Mouse (Mus musculus) lung, postnatal 0 days (tissue): ENCODE data around the gene Pcca. TPM values are rescaled to one million over a fixed set of nuclear protein-coding genes. Genes with fewer than 3 reads are reported as not detected.

Experiments
- ATAC-seq: fragments of 200-750 bp; cut with Nextera tagmentation; 2 replicates; pipeline ENCODE4 v1.8.0; 2017; ENCODE audit warnings: moderate library complexity
- DNase-seq: peaks from one replicate; pipeline ENCODE4 v3.0.0-alpha.2; 2016; ENCODE audit warnings: low spot score
- H3K27ac ChIP-seq: fragments of 300-500 bp; sonication (generic); 2 replicates; pipeline ENCODE4 v1.5.1; 2014; ENCODE audit warnings: antibody characterized with exemption, mild to moderate bottlenecking, low read length, mixed read lengths
- H3K27me3 ChIP-seq: fragments of 300-500 bp; sonication (generic); replicated peaks from 2 replicates; pipeline ENCODE4 v1.6.1; 2014; ENCODE audit warnings: low read length, mixed read lengths; ENCODE audit not compliant: insufficient read depth
- H3K36me3 ChIP-seq: fragments of 300-500 bp; sonication (generic); 2 replicates; pipeline ENCODE4 v1.6.1; 2014; ENCODE audit warnings: low read length, mixed read lengths; ENCODE audit not compliant: insufficient read depth
- H3K4me1 ChIP-seq: fragments of 300-500 bp; sonication (generic); 2 replicates; pipeline ENCODE4 v1.6.1; 2014; ENCODE audit warnings: antibody characterized with exemption, low read depth, low read length, mixed read lengths; ENCODE audit not compliant: insufficient read depth
- H3K4me2 ChIP-seq: fragments of 300-500 bp; sonication (generic); replicated peaks from 2 replicates; pipeline ENCODE4 v1.6.1; 2014; ENCODE audit warnings: low read depth, mild to moderate bottlenecking, low read length, moderate library complexity, mixed read lengths
- H3K4me3 ChIP-seq: fragments of 300-500 bp; sonication (generic); 2 replicates; pipeline ENCODE4 v1.5.1; 2014; ENCODE audit warnings: low read depth, low read length
- H3K9ac ChIP-seq: fragments of 300-500 bp; sonication (generic); replicated peaks from 2 replicates; pipeline ENCODE4 v1.6.1; 2014; ENCODE audit warnings: low read depth, mild to moderate bottlenecking
- H3K9me3 ChIP-seq: fragments of 300-500 bp; sonication (generic); 2 replicates; pipeline ENCODE4 v1.6.1; 2016; ENCODE audit warnings: low read length, mixed read lengths
- CTCF ChIP-seq: IDR thresholded peaks from 2 replicates; pipeline ENCODE4 v1.5.1; 2016; ENCODE audit warnings: antibody characterized with exemption, mild to moderate bottlenecking
- EP300 ChIP-seq: IDR thresholded peaks from 2 replicates; pipeline ENCODE4 v1.6.1; 2016; ENCODE audit warnings: antibody characterized with exemption, mild to moderate bottlenecking, control low read depth
- WGBS: fragments of 180-500 bp; shearing (Covaris S2); extraction: QIAGEN DNeasy Blood & Tissue Kit; methylation state at CpG from one replicate; pipeline ENCODE4 v1.1.7; 2014; 5-methylcytosine and 5-hydroxymethylcytosine counted together
- polyA plus RNA-seq: library from polyadenylated mRNA; unstranded; fragments of >200 nt; fragmentation: Nextera tagmentation; extraction: Ambion mirVana; gene quantifications from 2 replicates; pipeline ENCODE4 v1.2.1, GENCODE M21; 2015

Pcca gene
- polyA plus RNA-seq, 1 experiment from 2014 or later = 10.4 TPM

DNA sequence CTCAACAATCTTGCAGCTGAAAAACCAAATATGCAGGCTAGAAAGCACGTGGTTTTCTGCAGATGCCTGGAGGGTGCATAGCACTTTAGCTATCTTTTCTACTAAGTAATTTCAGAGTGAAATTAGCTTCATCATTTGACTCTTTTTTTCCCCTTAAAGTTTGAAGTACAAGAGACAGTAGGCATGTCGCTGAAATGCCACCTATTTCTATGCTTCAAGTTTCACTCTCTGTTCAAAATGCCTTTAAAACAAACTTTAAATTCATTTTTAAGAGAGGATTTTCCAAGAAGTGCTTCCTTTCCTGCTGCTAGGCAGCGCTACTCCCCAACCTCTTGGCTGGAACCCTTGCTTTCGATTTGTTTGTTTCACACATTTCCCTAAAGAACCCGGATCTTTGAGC, 45.1 kb upstream of the Pcca start:
- Histone ChIP-seq H3K9me3 (no peaks in the 10 kb centered on the region), H3K9ac (no peak overlapping the region), H3K4me3 (no peak overlapping the region), H3K4me1 (no peaks in the 10 kb centered on the region), H3K27ac (no peak overlapping the region), H3K27me3 (peaks cover 76% of the 10 kb centered on the region), H3K36me3 (no peaks in the 10 kb centered on the region), H3K4me2 (no peak overlapping the region)
- ATAC-seq = no peak
- WGBS = 8% methylated on average over 5 of the region's 5 CpGs
- no peak for DNase-seq
- TF ChIP-seq CTCF (no peak), EP300 (no peak)

DNA sequence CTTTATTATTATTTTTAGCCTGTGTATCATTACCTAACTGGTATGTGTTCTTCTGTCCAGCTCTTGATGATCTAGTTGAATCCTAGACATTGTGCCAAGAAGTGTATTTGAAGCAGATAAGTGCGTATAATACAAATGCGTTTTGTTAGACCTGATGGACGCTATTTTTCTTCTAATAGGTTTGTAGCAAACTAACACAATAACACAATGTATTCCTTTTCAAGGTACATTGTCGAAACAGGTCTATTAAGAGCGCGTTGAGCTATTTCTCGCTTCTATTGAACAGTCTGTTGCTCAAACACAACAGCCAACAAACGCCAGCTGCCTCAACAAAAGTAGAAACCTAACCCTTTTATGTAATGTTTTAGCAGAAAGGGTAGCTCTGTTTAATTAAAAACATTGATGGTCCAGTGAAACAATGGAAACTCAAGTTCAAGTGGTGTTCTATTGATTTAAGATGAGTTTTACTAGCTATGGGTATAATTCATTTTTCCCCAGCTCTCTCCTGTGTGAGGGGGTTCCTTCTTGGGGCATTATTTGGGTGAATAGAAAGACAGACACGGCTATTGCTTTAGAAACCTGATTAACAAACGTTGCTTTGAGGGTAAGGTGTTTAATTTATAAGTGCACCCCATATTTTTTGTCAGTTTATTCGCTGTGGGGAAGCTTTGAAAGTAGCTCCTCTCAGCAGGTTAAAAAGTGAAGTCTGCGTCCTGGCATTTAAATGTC, 44.3 kb upstream of the Pcca start:
- Histone ChIP-seq H3K4me1 (no peaks in the 10 kb centered on the region), H3K4me2 (no peak overlapping the region), H3K27me3 (peaks cover 74% of the 10 kb centered on the region), H3K36me3 (no peaks in the 10 kb centered on the region), H3K27ac (no peak overlapping the region), H3K9me3 (no peaks in the 10 kb centered on the region), H3K9ac (no peak overlapping the region), H3K4me3 (no peak overlapping the region)
- DNase-seq = no peak
- 8% methylated on average over 12 of the region's 12 CpGs for WGBS
- TF ChIP-seq EP300 (no peak), CTCF (no peak)
- no peak for ATAC-seq

DNA sequence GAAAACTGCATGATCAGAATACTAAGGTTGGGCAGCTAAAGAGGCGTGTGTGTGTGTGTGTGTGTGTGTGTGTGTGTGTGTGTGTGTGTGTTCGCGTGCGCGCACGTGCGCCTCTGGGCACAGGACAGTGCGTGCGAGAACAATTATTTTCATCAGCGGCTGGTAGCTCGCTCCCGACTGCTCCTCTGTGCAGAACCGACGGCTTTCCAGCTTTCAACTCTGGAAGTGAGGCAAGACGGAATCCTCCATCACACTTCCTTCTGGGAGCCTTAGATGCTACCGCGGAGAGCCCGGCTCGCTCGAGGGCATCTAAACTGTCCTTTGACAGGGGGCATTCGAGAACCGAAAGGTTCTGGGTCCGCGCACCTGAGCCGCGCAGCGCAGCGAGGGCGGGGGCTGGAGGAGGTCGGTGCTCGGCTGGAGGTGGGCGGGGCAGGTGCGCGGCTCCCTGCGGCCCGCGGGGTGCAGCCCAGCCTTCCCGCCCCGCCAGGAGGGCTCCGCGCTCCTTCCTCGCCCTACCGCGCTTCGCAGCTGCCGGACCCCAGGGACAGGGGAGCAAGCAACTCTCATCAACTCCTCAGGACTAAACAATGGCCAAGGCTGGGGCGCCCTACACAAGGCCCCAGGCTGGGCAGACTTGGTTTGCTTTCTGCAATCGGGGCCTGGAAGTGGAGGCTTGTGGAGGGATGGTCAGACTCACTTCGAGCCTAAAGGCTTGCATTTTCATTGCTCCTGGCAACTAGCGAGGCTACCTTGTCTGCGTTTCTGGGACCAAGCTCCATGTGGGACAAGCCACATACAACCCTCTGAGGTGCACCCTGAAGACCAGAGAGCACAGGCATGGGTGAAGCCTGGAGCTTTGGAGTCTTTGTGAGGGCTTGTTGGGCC, 43.4 kb upstream of the Pcca start, which contains the start of gene Gm10837:
Gene Gm10837 (plus strand): TSS at position 146 of the 888 bp plus-strand sequence.
- TF ChIP-seq CTCF (no peak), EP300 (no peak)
- ATAC-seq (peak; percentile 23; the same call in 1 of the 2 replicates), DNase-seq (no peak)
- Histone ChIP-seq H3K9ac (no peak within 1 kb of the TSS), H3K4me3 (peak within 1 kb of the TSS; percentile 17), H3K27me3 (peaks cover 66% of the 10 kb centered on the region), H3K27ac (no peak within 1 kb of the TSS), H3K4me2 (peak within 1 kb of the TSS; percentile 28; the same call in 1 of the 2 replicates), H3K4me1 (no peaks in the 10 kb centered on the region), H3K9me3 (no peaks in the 10 kb centered on the region), H3K36me3 (no peaks in the 10 kb centered on the region)
- WGBS = 3% methylated on average over 48 of the region's 51 CpGs

DNA sequence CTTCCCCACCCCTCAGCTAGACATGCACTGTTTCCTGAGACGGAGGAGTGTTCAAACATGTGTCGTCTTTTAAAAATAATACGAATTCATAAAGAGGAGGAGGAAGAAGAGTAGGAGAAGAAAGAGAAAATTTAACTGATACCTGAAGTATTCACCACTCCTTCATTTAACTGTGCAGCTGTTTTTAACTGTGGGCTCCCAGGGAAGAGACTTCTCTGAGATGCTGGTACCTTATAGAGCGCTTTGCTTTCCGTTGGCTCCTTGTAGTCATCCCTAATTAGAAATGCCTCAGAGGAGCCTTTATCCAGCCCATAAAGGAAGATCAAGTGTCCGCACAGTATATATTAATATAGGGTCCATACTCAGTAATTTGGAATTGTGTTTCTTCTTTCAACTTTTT, 42.6 kb upstream of the Pcca start:
- TF ChIP-seq CTCF = no peak
- no peak for TF ChIP-seq EP300
- H3K27me3 ChIP-seq = peaks cover 59% of the 10 kb centered on the region
- WGBS = 72% methylated on average over 6 of the region's 6 CpGs

DNA sequence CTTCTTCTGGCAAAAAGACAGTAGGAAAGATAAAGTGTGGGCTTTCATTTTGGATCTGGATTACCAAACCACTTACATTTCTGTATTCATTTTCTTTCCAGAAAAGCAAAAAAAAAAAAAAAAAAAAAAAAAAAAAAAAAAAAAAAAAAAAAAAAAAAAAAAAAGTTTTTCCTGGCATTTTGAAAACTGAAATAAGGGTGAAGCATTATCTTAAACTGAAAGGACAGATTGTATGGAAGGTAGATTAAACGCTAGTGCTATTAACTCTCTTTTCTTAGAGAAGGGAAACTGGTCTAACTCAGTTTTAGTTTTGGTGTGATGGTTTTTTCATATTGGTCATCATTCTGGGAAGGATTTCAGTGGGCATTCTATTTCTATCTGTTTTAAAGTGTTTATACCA, 42.1 kb upstream of the Pcca start:
- Histone ChIP-seq H3K4me3 (no peak overlapping the region), H3K27me3 (peaks cover 58% of the 10 kb centered on the region), H3K27ac (no peak overlapping the region), H3K36me3 (no peaks in the 10 kb centered on the region), H3K4me1 (no peaks in the 10 kb centered on the region), H3K4me2 (no peak overlapping the region), H3K9ac (no peak overlapping the region), H3K9me3 (no peaks in the 10 kb centered on the region)
- no peak for TF ChIP-seq CTCF
- no peak for TF ChIP-seq EP300
- DNase-seq (no peak), ATAC-seq (no peak)
- WGBS = 59% methylated on average over 1 of the region's 1 CpGs

More for the DNA sequence above, 42.6 kb upstream of the Pcca start:
- Histone ChIP-seq H3K4me1 (no peaks in the 10 kb centered on the region), H3K4me3 (no peak overlapping the region), H3K27ac (no peak overlapping the region), H3K4me2 (no peak overlapping the region), H3K36me3 (no peaks in the 10 kb centered on the region), H3K9me3 (no peaks in the 10 kb centered on the region), H3K9ac (no peak overlapping the region)
- ATAC-seq (no peak), DNase-seq (no peak)

DNA sequence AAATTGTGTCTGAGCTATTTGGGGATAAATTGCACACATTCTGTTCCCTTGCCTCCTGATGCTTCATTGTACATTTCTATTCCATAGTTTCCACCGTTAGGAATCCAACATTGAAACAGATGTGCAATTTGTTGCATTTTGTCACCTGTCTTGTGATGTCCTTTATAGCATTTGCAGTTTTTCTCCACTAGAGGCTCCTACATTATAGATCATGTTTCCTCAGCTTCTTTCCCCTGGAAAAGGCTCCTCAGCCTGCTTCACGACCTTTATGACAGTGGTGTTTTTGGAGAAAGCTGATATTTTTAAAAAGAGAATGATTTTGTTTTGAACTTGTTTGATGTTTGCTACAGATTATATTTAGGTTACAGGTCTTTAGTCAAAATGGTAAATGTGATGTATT, 25.1 kb upstream of the Pcca start:
- H3K36me3 ChIP-seq = no peaks in the 10 kb centered on the region
- no peaks in the 10 kb centered on the region for H3K9me3 ChIP-seq
- H3K9ac ChIP-seq = no peak overlapping the region
- H3K4me1 ChIP-seq = no peaks in the 10 kb centered on the region
- TF ChIP-seq EP300 (no peak), CTCF (peak; percentile 60)
- 16% methylated on average over 2 of the region's 2 CpGs for WGBS
- H3K27ac ChIP-seq = no peak overlapping the region
- DNase-seq = peak; percentile 50
- H3K27me3 ChIP-seq = 0 out of 2 replicates have a peak, but pooled peaks cover 3% of the 10 kb centered on the region
- no peak for ATAC-seq
- H3K4me3 ChIP-seq = no peak overlapping the region
- no peak overlapping the region for H3K4me2 ChIP-seq
